Mouse (Mus musculus): ENCODE measurements around the gene Cemip.

DNA sequence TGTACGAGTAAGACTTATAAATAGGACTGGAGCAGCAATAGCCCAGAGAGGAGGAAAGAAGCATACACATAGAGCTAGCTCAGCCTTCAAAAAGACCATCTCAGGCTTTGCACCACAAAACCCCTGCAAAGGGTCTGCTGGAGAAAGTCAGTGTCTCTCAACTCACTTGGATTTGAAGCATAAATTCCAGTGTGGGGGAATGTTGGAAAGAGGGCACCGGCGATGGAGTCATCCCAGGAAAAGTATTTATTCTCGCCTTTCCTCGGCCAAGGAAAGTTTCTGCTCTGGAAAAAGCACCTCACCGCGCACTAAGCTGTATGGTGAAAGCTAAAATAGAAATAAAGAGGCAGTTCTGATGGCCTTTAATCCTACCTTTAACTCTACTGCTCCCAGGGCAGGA is 32.4 kb downstream of the Cemip start:
- TF ChIP-seq CTCF (IDR thresholded peaks at IDR 0.05) (no peak), POLR2A (IDR thresholded peaks at IDR 0.05; ENCODE audit: insufficient read depth, low read depth, low read length) (no peak)
